Mouse (Mus musculus) CH12.LX (cell line): ENCODE measurements around the gene St8sia1. TPM values are rescaled to one million over a fixed set of nuclear protein-coding genes. Genes with fewer than 3 reads are reported as not detected.
A peak's percentile ranks its signal among the peaks of the same experiment; 100 is the strongest.

ENCODE experiments used
- DNase-seq: peaks from one replicate; pipeline ENCODE4 v3.0.0-alpha.2; 2013; ENCODE audit errors: extremely low read depth
- H3K27ac ChIP-seq: 2 replicates; pipeline ENCODE4 v1.5.1; 2012; ENCODE audit warnings: low read depth, mild to moderate bottlenecking, control low read depth, moderate library complexity; ENCODE audit not compliant: insufficient read depth
- H3K27me3 ChIP-seq: replicated peaks from 2 replicates; pipeline ENCODE3; 2012; ENCODE audit warnings: inconsistent platforms
- H3K36me3 ChIP-seq, 2 experiments: replicated peaks in 1 of 2; 2 replicates each; pipeline versions ENCODE3 to v1.6.1; 2012; ENCODE audit warnings: inconsistent platforms in 1 of 2, low read length in 1 of 2, mild to moderate bottlenecking in 1 of 2, mixed read lengths in 1 of 2, moderate library complexity in 1 of 2; ENCODE audit not compliant: control insufficient read depth in 1 of 2, insufficient read depth in 1 of 2
- H3K4me1 ChIP-seq, 2 experiments: 2 replicates each; pipeline ENCODE4 v1.6.1; 2012; ENCODE audit warnings: inconsistent platforms in 1 of 2, moderate library complexity in 1 of 2; ENCODE audit not compliant: insufficient read depth in 2 of 2, control insufficient read depth in 1 of 2
- H3K4me2 ChIP-seq: 2 replicates; pipeline ENCODE4 v1.6.1; 2012; ENCODE audit warnings: low read depth, mild to moderate bottlenecking, control low read depth; ENCODE audit not compliant: poor library complexity, insufficient read depth, severe bottlenecking
- H3K4me3 ChIP-seq, 3 experiments: fragments of 150-350 bp in 1 of 3; sonication (generic) in 1 of 3; replicated peaks in 1 of 3; 2 replicates each; pipeline versions ENCODE3 to v1.5.1; 2011 to 2012; ENCODE audit warnings: low read depth in 2 of 3, low read length in 2 of 3, mild to moderate bottlenecking in 2 of 3, moderate library complexity in 2 of 3, control low read depth in 1 of 3, improper control_type of control experiment in 1 of 3, inconsistent platforms in 1 of 3, mixed read lengths in 1 of 3; ENCODE audit not compliant: poor library complexity in 1 of 3
- H3K79me2 ChIP-seq: replicated peaks from 2 replicates; pipeline ENCODE4 v1.6.1; 2012; ENCODE audit warnings: mild to moderate bottlenecking, moderate library complexity; ENCODE audit not compliant: control insufficient read depth, poor library complexity, insufficient read depth, severe bottlenecking; ENCODE audit errors: extremely low read depth
- H3K9ac ChIP-seq: 2 replicates; pipeline ENCODE4 v1.6.1; 2012; ENCODE audit warnings: low read depth, mild to moderate bottlenecking, control low read depth, moderate library complexity; ENCODE audit not compliant: insufficient read depth
- H3K9me3 ChIP-seq: replicated peaks from 2 replicates; pipeline ENCODE3; 2012; ENCODE audit warnings: low read length, inconsistent platforms, mixed read lengths
- BHLHE40 ChIP-seq: IDR thresholded peaks from 2 replicates; pipeline ENCODE4 v1.6.1; 2011; ENCODE audit warnings: mild to moderate bottlenecking, low read depth, low read length, improper control_type of control experiment
- CHD2 ChIP-seq: IDR thresholded peaks from 2 replicates; pipeline ENCODE4 v1.6.1; 2011; ENCODE audit warnings: low read length, improper control_type of control experiment
- CTCF ChIP-seq, 2 experiments: IDR thresholded peaks in 1 of 2; conservative IDR thresholded peaks in 1 of 2; 2 replicates each; pipeline ENCODE4 v1.5.1; 2011 to 2012; ENCODE audit warnings: low read depth in 2 of 2, low read length in 2 of 2, improper control_type of control experiment in 1 of 2, inconsistent platforms in 1 of 2, mild to moderate bottlenecking in 1 of 2, moderate library complexity in 1 of 2
- ELF1 ChIP-seq: IDR thresholded peaks from 2 replicates; pipeline ENCODE4 v1.6.1; 2014; ENCODE audit warnings: low read depth, mild to moderate bottlenecking, inconsistent platforms, low read length, improper control_type of control experiment
- ETS1 ChIP-seq: conservative IDR thresholded peaks from 2 replicates; pipeline ENCODE4 v1.6.1; 2012; ENCODE audit warnings: low read depth, mild to moderate bottlenecking, inconsistent platforms, low read length, improper control_type of control experiment, moderate library complexity
- GABPA ChIP-seq: IDR thresholded peaks from 2 replicates; pipeline ENCODE4 v1.6.1; 2012; ENCODE audit warnings: low read depth, low read length, improper control_type of control experiment, inconsistent platforms; ENCODE audit not compliant: insufficient replicate concordance
- IRF4 ChIP-seq: IDR thresholded peaks from 2 replicates; pipeline ENCODE4 v1.6.1; 2014; ENCODE audit warnings: low read depth, mild to moderate bottlenecking, inconsistent platforms, low read length, improper control_type of control experiment
- JUN ChIP-seq: IDR thresholded peaks from 2 replicates; pipeline ENCODE4 v1.6.1; 2011; ENCODE audit warnings: low read depth, mild to moderate bottlenecking, low read length, improper control_type of control experiment, moderate library complexity; ENCODE audit not compliant: insufficient read depth
- MAFK ChIP-seq: IDR thresholded peaks from 2 replicates; pipeline ENCODE4 v1.6.1; 2011; ENCODE audit warnings: low read length, improper control_type of control experiment; ENCODE audit not compliant: insufficient replicate concordance
- MAX ChIP-seq: IDR thresholded peaks from 2 replicates; pipeline ENCODE4 v1.6.1; 2011; ENCODE audit warnings: low read length, improper control_type of control experiment
- MEF2A ChIP-seq: IDR thresholded peaks from 2 replicates; pipeline ENCODE4 v1.6.1; 2014; ENCODE audit warnings: low read depth, mild to moderate bottlenecking, inconsistent platforms, low read length, improper control_type of control experiment, borderline replicate concordance
- MXI1 ChIP-seq: IDR thresholded peaks from 2 replicates; pipeline ENCODE4 v1.6.1; 2011; ENCODE audit warnings: mild to moderate bottlenecking, low read depth, low read length, improper control_type of control experiment
- MYC ChIP-seq: IDR thresholded peaks from 2 replicates; pipeline ENCODE4 v1.6.1; 2011; ENCODE audit warnings: low read depth, mild to moderate bottlenecking, improper control_type of control experiment, low read length
- NELFE ChIP-seq: IDR thresholded peaks from 2 replicates; pipeline ENCODE4 v1.6.1; 2011; ENCODE audit warnings: low read depth, low read length, improper control_type of control experiment
- NRF1 ChIP-seq: IDR thresholded peaks from 2 replicates; pipeline ENCODE4 v1.6.1; 2014; ENCODE audit warnings: low read depth, mild to moderate bottlenecking, inconsistent platforms, low read length, improper control_type of control experiment, moderate library complexity
- POLR2A ChIP-seq: IDR thresholded peaks from 2 replicates; pipeline ENCODE4 v1.6.1; 2011; ENCODE audit warnings: low read depth, mild to moderate bottlenecking, improper control_type of control experiment, low read length
- POLR2AphosphoS2 ChIP-seq: IDR thresholded peaks from 2 replicates; pipeline ENCODE4 v1.6.1; 2011; ENCODE audit warnings: low read depth, low read length, improper control_type of control experiment
- RAD21 ChIP-seq: IDR thresholded peaks from 2 replicates; pipeline ENCODE4 v1.6.1; 2011; ENCODE audit warnings: low read depth, mild to moderate bottlenecking, low read length, improper control_type of control experiment, moderate library complexity
- SIN3A ChIP-seq: IDR thresholded peaks from 2 replicates; pipeline ENCODE4 v1.6.1; 2012; ENCODE audit warnings: low read length, improper control_type of control experiment, inconsistent platforms
- SMC3 ChIP-seq: IDR thresholded peaks from 2 replicates; pipeline ENCODE4 v1.6.1; 2011; ENCODE audit warnings: low read depth, low read length, improper control_type of control experiment
- TBP ChIP-seq: conservative IDR thresholded peaks from 2 replicates; pipeline ENCODE4 v1.6.1; 2011; ENCODE audit warnings: low read depth, low read length, improper control_type of control experiment
- TCF12 ChIP-seq: IDR thresholded peaks from 2 replicates; pipeline ENCODE4 v1.6.1; 2014; ENCODE audit warnings: low read depth, mild to moderate bottlenecking, inconsistent platforms, low read length, improper control_type of control experiment
- UBTF ChIP-seq: IDR thresholded peaks from 2 replicates; pipeline ENCODE4 v1.6.1; 2012; ENCODE audit warnings: low read depth, mild to moderate bottlenecking, inconsistent platforms, low read length, improper control_type of control experiment, moderate library complexity
- USF1 ChIP-seq: IDR thresholded peaks from 2 replicates; pipeline ENCODE4 v1.6.1; 2014; ENCODE audit warnings: low read depth, mild to moderate bottlenecking, inconsistent platforms, low read length, improper control_type of control experiment
- USF2 ChIP-seq: conservative IDR thresholded peaks from 2 replicates; pipeline ENCODE4 v1.6.1; 2011; ENCODE audit warnings: low read depth, low read length, improper control_type of control experiment
- ZC3H11A ChIP-seq: IDR thresholded peaks from 2 replicates; pipeline ENCODE4 v1.6.1; 2012; ENCODE audit warnings: low read depth, mild to moderate bottlenecking, inconsistent platforms, low read length, improper control_type of control experiment
- ZKSCAN1 ChIP-seq: IDR thresholded peaks from 2 replicates; pipeline ENCODE4 v1.6.1; 2012; ENCODE audit warnings: low read depth, inconsistent platforms, low read length, improper control_type of control experiment, borderline replicate concordance
- ZNF384 ChIP-seq: IDR thresholded peaks from 2 replicates; pipeline ENCODE4 v1.6.1; 2012; ENCODE audit warnings: low read depth, low read length, improper control_type of control experiment, inconsistent platforms
- dilution Hi-C: fragments of 300-500 bp; cut with MboI; formaldehyde crosslinking; loops from 2 replicates; pipeline ENCODE4 v1.14.3; 2020; ENCODE audit warnings: low sequenced_read_pairs; ENCODE audit not compliant: extremely low pct_unique_long_range_greater_than_20kb, extremely low pct_ligation_motif_present
- in situ Hi-C: fragments of 300-500 bp; cut with MboI; formaldehyde crosslinking; loops from 3 replicates; pipeline ENCODE4 v1.14.3; 2019; ENCODE audit warnings: low sequenced_read_pairs, low pct_ligation_motif_present, low pct_unique_long_range_greater_than_20kb, mixed read lengths
- polyA plus RNA-seq: library from polyadenylated mRNA; unstranded; fragments of >175 nt; gene quantifications from 2 replicates; pipeline ENCODE4 v1.2.1, GENCODE M21; 2012; ENCODE audit warnings: low read depth; ENCODE audit not compliant: insufficient read length
- total RNA-seq, 2 experiments: library from RNA; depleted of rRNA; stranded (reverse); fragments of 300-350 nt in 1 of 2; fragments of >200 nt in 1 of 2; gene quantifications; 2 replicates each; pipeline ENCODE4 v1.2.3; 2012 to 2014

St8sia1 gene
- total and polyA plus RNA-seq, 3 experiments, result 0.13 to 0.51 (median 0.20) TPM

DNA sequence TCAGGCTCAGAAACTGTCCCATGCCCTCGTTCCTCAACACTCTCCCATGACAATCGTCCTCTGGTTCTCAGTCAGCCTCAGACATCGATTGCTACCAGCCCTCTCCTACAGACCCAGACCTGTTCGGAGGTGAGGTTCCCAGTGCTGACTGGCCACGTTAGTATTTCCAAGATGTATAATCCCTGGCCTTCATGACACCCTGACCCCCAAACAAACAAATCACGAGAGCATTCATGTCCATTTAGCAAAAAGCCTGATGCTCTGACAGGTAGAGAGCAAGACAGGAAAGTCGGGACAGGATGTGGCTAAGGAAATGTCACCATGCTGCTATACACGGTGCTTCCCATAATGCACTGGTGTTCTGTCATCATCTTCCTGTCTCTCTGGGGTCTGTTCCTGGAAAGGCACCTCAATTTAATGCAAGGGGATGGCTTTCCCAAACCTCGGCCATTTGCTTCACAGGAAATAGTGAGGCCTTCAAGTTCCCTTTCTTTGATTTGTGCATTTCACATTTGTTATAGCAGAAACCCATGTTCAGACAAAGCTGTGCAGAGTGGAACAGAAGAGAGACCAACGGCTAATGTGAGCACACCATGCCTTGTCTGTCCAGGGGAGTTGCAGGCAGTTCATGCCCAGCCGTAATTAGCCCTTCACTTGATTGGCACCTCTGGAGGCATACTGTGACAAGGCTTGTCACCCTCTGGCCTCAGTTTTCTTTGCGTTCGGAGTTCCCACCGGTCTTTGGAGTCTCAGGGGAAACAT is 184.3 kb downstream of the St8sia1 start:
- H3K79me2 ChIP-seq, result no peaks in the 10 kb centered on the region
- H3K4me1 ChIP-seq, result peaks cover 3 to 18% of the 10 kb centered on the region in 2 experiments; a peak in 2 of 4 replicates
- no peak for TF ChIP-seq SMC3
- no peak for TF ChIP-seq ZKSCAN1
- TF ChIP-seq TBP, result no peak
- TF ChIP-seq NELFE, result no peak
- TF ChIP-seq IRF4, result no peak
- no peak for TF ChIP-seq BHLHE40
- no peak for TF ChIP-seq CHD2
- peaks cover 4 to 21% of the 10 kb centered on the region in 2 experiments for H3K36me3 ChIP-seq
- no peak overlapping the region for H3K27ac ChIP-seq
- H3K4me2 ChIP-seq, result no peak overlapping the region
- dilution Hi-C loops (no loop called here), in situ Hi-C loops (no loop called here)
- no peak overlapping the region for H3K4me3 ChIP-seq
- DNase-seq, result peak; percentile 5
- H3K9me3 ChIP-seq, result no peaks in the 10 kb centered on the region
- no peak overlapping the region for H3K9ac ChIP-seq
- H3K27me3 ChIP-seq, result no peaks in the 10 kb centered on the region

GRCm38 (mm10) chr6:142779045-142779811 is 185.0 kb downstream of the St8sia1 start:
- no peak overlapping the region for H3K9ac ChIP-seq
- H3K4me2 ChIP-seq, result no peak overlapping the region
- H3K4me3 ChIP-seq, result no peak overlapping the region
- dilution Hi-C loops (no loop called here), in situ Hi-C loops (no loop called here)
- H3K4me1 ChIP-seq, result peaks cover 3 to 18% of the 10 kb centered on the region in 2 experiments; a peak in 2 of 4 replicates
- no peaks in the 10 kb centered on the region for H3K27me3 ChIP-seq
- TF ChIP-seq TBP (no peak), BHLHE40 (no peak), CTCF (conservative IDR thresholded peaks at IDR 0.05 in 1 of 2, IDR thresholded peaks at IDR 0.05 in 1 of 2; ENCODE audit: low read depth in 2 of 2, low read length in 2 of 2) (peak in 1 of 2 experiments; percentile 85; a peak in 2 of 4 replicates), POLR2A (no peak), UBTF (no peak), POLR2AphosphoS2 (no peak), GABPA (no peak), USF2 (no peak), TCF12 (no peak), ZC3H11A (peak; percentile 23; the same call in 1 of the 2 replicates), MAX (no peak), RAD21 (peak; percentile 84), IRF4 (no peak), ZNF384 (no peak), SIN3A (no peak), MXI1 (no peak), SMC3 (peak; percentile 81), ETS1 (no peak), MEF2A (no peak), JUN (no peak), USF1 (no peak), ZKSCAN1 (no peak), MYC (no peak), NRF1 (no peak), ELF1 (no peak), MAFK (no peak)
- TF ChIP-seq, all 38 proteins: peak for 4
- H3K79me2 ChIP-seq, result no peaks in the 10 kb centered on the region
- no peaks in the 10 kb centered on the region for H3K9me3 ChIP-seq
- peak; percentile 50 for DNase-seq
- H3K36me3 ChIP-seq, result peaks cover 9 to 29% of the 10 kb centered on the region in 2 experiments
- H3K27ac ChIP-seq, result no peak overlapping the region
